Mouse (Mus musculus) testis, adult 2 months (tissue): ENCODE measurements around the gene Yif1b.

Experiments
- CTCF ChIP-seq: fragments of 200-500 bp; IDR thresholded peaks from 2 replicates; pipeline ENCODE4 v1.5.1; 2012; ENCODE audit warnings: low read depth, mild to moderate bottlenecking, inconsistent platforms, low read length, moderate library complexity; ENCODE audit not compliant: control insufficient read depth, insufficient read depth, insufficient replicate concordance
- POLR2A ChIP-seq: fragments of 200-500 bp; IDR thresholded peaks from 2 replicates; pipeline ENCODE4 v1.6.1; 2012; ENCODE audit warnings: low read depth, mild to moderate bottlenecking, inconsistent platforms, low read length, moderate library complexity; ENCODE audit not compliant: control insufficient read depth

- no peak for TF ChIP-seq CTCF
- no peak for TF ChIP-seq POLR2A
Measured at GRCm38 (mm10) chr7:29257368-29257767, 19.2 kb downstream of the Yif1b start.
